Mouse (Mus musculus) megakaryocyte-erythroid progenitor cell, adult 5-6 weeks (primary cell): ENCODE results near the gene Ccsap. TPM values are rescaled to one million over a fixed set of nuclear protein-coding genes. Genes with fewer than 3 reads are reported as not detected.

ENCODE experiments used
- ATAC-seq: replicated peaks from 2 replicates; pipeline ENCODE4 v1.8.0; 2016; ENCODE audit warnings: mild to moderate bottlenecking, inconsistent platforms; ENCODE audit not compliant: severe bottlenecking, poor library complexity, low FRiP score, low TSS enrichment
- total RNA-seq, 2 experiments: library from RNA; stranded (forward) in 1 of 2; stranded (reverse) in 1 of 2; fragments of 200-1000, 215-1000 nt in 1 of 2; fragments of >200 nt in 1 of 2; fragmentation: Nextera tagmentation in 1 of 2; gene quantifications; 2 replicates each; pipeline ENCODE4 v1.2.3; 2014 to 2017

Ccsap gene
- total RNA-seq, 2 experiments from 2014 or later: 11.2 to 11.6 TPM

GRCm38 (mm10) chr8:123882412-123882811, 22.4 kb upstream of the Ccsap start:
- ATAC-seq: no peak

- ATAC-seq: no peak
Observed at GRCm38 (mm10) chr8:123880821-123881350, 20.9 kb upstream of the Ccsap start.

- ATAC-seq: no peak
Observed at GRCm38 (mm10) chr8:123880271-123880670, 20.3 kb upstream of the Ccsap start.

- no peak for ATAC-seq
Observed at GRCm38 (mm10) chr8:123877865-123878264, 17.9 kb upstream of the Ccsap start.

DNA sequence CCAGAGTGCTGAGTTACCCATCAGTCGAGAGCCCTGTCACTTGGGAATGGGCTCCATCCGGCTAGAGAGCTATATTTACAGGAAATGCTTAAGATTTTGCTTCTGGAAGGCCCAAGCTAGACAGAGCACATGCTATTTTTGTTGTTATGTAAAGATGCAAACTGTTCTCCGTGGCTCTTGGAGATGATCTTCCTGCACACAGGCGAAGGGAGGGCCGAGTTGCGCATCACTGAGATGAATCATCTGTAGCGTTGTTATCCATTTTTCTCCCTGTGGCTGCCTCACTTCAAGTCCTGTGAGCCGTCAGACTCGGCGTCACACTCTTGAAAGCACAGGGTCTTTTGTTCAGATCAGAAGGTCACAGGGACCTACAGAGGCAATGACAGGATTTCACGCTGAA, 14.3 kb upstream of the Ccsap start:
- no peak for ATAC-seq

- ATAC-seq: no peak
Observed at GRCm38 (mm10) chr8:123873364-123873763, 13.4 kb upstream of the Ccsap start.

DNA sequence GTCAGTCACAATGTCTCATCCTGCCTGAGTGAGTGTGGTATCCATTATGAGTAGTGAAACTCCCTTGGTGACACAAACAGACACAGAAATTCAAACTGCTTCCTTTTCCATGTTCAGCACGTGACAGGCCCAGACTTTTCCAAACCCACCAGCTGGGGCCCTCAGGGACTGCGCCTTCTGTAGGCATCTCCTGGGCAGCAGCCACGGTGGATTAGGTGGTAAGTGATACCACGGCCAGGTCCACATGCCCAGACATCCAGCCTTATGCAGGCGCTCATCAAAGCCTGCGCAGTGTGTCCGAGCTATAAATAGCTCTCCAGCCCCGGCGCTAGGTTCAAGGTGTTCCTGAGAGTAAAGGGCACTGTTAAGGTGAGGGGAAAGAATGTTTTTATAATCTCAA, 12.0 kb upstream of the Ccsap start:
- no peak for ATAC-seq

- ATAC-seq: no peak
Observed at GRCm38 (mm10) chr8:123866971-123867370, 7.0 kb upstream of the Ccsap start.

- no peak for ATAC-seq
Observed at GRCm38 (mm10) chr8:123865786-123866185, 5.8 kb upstream of the Ccsap start.

DNA sequence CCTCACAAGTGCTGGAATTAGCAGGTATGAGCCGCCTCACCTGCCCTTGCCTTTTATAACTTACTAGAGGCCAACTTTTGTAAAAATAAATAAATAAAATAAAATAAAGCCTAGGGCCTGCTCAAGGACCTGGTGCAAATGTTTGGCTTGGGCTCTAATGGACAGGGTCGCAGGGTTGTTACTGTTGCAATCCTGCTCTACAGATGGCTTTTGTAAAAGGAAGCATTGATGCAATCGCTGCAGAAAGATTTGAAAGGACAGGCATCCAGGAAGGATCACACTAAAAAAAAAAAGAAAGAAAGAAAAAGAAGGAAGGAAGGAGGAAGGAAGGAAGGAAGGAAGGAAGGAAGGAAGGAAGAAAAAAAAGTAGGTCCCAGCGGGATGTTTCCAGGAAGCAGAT, 377 bp upstream of the Ccsap start:
- no peak for ATAC-seq

DNA sequence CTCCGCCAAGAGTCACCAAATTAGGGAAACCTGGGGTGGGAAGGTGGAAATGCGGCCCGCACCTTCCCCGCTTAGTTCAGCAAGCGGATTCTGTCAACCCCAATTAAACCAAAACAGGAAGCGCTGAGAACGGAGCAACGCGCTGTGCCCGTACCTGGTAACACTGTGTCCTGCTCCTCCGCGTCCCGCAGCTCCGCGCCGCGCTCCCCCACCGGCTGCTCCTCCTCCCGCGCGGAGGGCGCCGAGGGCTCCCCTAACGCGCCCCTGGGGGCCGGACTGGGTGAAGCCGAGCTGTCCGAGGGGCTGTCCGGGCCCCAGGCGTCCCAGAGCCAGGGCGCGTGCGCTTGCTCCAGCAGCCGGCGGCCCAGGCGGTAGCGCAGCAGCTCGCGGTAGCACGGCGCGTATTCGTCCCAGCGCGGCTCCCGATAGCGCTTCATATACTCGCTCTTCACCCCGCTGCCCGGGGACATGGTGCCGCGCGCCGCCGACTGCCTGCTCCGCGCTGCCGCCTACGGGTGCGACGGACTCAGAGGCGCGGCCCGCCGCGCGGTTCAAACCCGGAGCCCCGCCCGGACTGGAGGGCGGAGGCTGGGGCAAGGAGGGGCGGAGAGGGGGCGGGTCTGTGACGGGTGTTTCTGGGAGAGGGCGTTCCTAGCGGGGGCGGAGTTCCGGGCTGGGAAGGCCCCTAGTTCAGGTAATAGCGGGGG, 915 bp downstream of the Ccsap start:
- ATAC-seq: peak; percentile 93

GRCm38 (mm10) chr8:123858574-123858940, 1.5 kb downstream of the Ccsap start:
- peak; percentile 23; the same call in 1 of the 2 replicates for ATAC-seq

DNA sequence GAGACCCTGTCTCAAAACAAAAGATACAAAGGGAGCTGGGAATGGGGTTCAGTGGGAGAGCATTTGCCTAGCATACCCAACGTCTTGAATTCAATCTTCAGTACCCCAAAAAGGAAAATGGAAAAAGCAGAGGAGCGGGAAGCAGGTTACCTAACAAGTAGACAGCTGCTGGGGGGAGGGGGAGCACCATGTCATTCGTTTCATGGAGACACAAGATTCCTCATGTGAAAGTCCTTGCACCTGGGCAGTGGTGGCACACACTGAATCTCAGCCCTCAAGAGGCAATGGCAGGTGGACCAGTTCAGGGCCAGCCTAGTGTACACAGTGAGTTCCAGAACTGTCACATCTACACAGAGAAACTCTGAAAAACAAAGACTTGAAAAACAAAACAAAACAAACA, 2.6 kb downstream of the Ccsap start:
- ATAC-seq: no peak

GRCm38 (mm10) chr8:123854733-123855475, 5.1 kb downstream of the Ccsap start:
- no peak for ATAC-seq

DNA sequence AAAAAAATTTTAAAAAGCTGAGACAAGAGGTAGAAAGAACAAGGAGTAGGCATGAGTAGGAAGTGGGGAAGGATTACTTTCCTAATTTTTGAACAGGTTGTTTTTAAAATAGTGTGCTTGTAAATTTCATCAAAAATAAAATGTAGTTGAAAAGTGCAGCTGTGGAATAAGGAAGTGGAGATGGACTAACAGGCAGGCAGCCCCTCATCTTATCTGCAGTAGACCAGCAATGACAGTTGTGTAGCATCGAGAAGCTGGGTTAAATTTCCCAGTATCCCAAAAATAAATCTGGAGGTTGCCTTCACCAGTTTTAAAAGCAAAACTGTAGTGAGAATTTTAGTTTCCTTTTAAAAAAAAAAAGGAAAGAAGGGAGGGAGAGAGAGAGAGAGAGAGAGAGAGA, 5.8 kb downstream of the Ccsap start:
- ATAC-seq: no peak

- no peak for ATAC-seq
Observed at GRCm38 (mm10) chr8:123851590-123851989, 8.4 kb downstream of the Ccsap start.

DNA sequence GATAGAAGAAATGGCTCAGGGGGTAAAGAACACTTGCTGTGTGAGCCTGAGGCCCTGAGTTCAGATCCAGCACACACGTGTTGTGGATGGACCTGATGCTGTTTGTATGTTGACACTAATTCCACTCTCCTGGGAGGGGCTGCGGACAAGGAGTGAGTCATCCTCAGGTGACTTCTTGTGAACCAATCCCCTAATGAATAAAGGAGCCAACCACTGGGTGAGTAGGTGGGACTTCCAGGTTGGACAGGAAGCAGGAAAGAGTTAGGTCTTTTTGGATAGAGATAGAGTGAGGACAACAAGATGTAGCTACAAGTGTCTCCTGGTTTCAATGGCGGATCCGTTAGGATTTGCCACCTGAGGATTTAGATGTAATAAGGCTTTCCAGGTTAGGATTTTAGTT, 10.7 kb downstream of the Ccsap start:
- no peak for ATAC-seq

- no peak for ATAC-seq
Observed at GRCm38 (mm10) chr8:123847546-123847945, 12.5 kb downstream of the Ccsap start.

DNA sequence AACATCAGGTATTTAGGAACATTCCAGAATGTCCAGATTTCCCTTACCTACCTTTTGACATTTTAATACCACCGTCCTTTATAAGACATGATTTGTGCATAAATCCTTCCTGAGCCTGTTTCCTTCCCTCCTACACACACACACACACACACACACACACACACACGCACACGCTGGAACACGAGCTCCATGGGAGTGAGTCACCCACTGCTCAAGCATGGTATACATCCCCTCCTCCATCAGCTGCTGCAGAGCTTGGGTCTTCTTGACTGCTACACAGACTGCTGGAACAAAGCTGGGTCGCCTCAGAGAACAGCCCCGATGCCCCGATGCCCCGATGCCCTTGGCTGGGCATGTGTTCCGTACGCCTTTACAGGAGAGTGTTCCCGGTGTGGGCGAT, 13.5 kb downstream of the Ccsap start:
- no peak for ATAC-seq

DNA sequence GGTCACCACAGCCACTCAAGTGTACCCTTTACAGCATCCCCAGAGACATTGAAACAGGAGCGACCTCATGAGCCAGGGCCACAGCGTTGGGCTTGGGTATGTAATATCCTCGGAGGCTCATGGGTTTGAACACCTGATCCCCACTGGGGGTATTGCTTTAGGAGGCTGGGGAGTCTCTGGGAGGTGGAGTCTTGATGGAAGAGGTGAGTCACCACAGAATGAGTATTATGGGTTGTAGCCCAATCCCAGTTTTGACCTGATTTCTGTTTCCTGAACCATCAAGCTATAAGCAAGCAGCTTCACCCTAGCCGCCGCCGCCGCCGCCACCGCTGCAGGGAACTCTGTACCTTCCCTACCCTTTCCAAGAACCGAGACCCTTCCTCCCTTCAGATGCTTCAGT, 14.0 kb downstream of the Ccsap start:
- ATAC-seq: no peak

DNA sequence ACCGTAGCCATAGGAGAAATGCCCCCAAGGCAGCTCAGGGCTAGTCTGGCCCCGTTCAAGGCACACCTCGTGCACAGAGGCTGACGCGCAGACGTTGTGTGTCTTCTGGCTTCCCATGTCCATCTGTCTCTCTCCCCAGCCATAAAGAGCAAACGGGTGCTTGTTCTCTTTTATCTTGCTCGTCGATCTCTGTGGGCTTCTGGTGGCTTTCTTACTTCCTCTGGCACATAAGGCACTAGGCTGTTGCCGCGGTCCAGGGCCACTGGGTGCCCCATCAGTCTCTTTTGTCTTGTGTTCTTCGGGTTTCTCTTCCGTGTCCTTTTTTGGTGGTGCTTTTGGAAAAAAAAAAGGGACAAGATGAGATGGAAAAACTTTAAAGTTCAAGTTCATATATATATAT, 14.9 kb downstream of the Ccsap start:
- no peak for ATAC-seq
